Mouse (Mus musculus): ENCODE measurements around the gene Akr1c14. TPM values are rescaled to one million over a fixed set of nuclear protein-coding genes. Genes with fewer than 3 reads are reported as not detected.
"Not testable (repeated sequence)": the region's sequence is repeated elsewhere in the genome, so short reads cannot be mapped to it uniquely, and the experiment has no call there.

The Akr1c14 gene
- polyA plus RNA-seq, 1 experiment from 2014 or later = 0.22 TPM

DNA sequence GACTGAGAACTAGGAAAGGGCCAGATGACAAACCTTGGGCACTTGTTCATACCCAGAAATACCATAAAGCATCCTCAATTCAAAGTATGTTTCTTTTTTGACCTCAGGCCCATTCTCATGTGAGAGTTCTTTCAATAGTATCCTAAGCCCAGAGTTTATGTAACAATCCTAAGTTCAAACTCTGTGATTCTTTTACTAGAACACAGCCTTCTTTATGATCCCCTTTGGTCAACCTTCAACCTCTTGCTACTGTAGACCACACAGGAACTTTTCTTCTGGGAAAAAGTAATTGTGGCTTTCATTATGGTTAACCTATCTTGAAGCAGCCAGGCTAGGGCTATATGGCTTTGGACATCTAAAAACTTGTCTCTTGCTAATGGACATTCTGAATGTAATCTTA, 52.9 kb downstream of the Akr1c14 start:
- no peak for ATAC-seq (ENCODE audit: low FRiP score)
- H3K4me1 ChIP-seq (replicated peaks; ENCODE audit: control insufficient read depth, insufficient read depth, low read length) = no peaks in the 10 kb centered on the region

DNA sequence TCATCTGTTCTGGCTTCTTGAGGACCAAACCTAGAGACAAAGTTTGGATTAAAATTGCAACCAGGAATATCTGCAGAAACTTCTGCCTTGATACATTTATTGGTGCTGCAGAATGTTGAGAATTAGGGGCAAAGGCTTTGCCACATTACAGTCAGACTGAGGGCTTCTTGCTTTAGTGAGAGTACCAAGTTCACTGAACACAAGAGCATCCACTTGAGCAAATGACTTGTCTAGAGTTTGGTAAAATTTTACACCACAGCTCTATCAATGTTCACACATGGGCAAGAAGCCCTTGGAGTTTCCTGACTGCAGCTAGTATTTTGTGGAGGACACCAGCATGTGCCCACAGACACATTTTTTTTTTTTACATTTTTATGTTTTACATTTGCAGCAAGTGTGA, 53.9 kb downstream of the Akr1c14 start:
- Histone ChIP-seq H3K27ac (ENCODE audit: low read depth, low read length) (no peak overlapping the region), H3K4me1 (replicated peaks; ENCODE audit: control insufficient read depth, insufficient read depth, low read length) (no peaks in the 10 kb centered on the region), H3K4me2 (replicated peaks; ENCODE audit: low read depth, low read length) (no peak overlapping the region), H3K9me3 (ENCODE audit: control insufficient read depth, low read length) (no peaks in the 10 kb centered on the region), H3K9ac (ENCODE audit: low read depth, low read length) (no peak overlapping the region), H3K36me3 (ENCODE audit: control insufficient read depth, insufficient read depth, low read length) (no peaks in the 10 kb centered on the region), H3K27me3 (ENCODE audit: control insufficient read depth, insufficient read depth, low read length) (no peaks in the 10 kb centered on the region), H3K4me3 (ENCODE audit: low read depth, low read length) (no peak overlapping the region)
- DNase-seq (ENCODE audit: low spot score) = no peak
- no peak for ATAC-seq (ENCODE audit: low FRiP score)

More for the DNA sequence above, 52.9 kb downstream of the Akr1c14 start:
- no peak overlapping the region for H3K4me2 ChIP-seq (replicated peaks; ENCODE audit: low read depth, low read length)
- no peaks in the 10 kb centered on the region for H3K27me3 ChIP-seq (ENCODE audit: control insufficient read depth, insufficient read depth, low read length)
- DNase-seq (ENCODE audit: low spot score) = no peak
- H3K36me3 ChIP-seq (ENCODE audit: control insufficient read depth, insufficient read depth, low read length) = no peaks in the 10 kb centered on the region
- no peaks in the 10 kb centered on the region for H3K9me3 ChIP-seq (ENCODE audit: control insufficient read depth, low read length)
- no peak overlapping the region for H3K27ac ChIP-seq (ENCODE audit: low read depth, low read length)
- no peak overlapping the region for H3K9ac ChIP-seq (ENCODE audit: low read depth, low read length)
- no peak overlapping the region for H3K4me3 ChIP-seq (ENCODE audit: low read depth, low read length)

DNA sequence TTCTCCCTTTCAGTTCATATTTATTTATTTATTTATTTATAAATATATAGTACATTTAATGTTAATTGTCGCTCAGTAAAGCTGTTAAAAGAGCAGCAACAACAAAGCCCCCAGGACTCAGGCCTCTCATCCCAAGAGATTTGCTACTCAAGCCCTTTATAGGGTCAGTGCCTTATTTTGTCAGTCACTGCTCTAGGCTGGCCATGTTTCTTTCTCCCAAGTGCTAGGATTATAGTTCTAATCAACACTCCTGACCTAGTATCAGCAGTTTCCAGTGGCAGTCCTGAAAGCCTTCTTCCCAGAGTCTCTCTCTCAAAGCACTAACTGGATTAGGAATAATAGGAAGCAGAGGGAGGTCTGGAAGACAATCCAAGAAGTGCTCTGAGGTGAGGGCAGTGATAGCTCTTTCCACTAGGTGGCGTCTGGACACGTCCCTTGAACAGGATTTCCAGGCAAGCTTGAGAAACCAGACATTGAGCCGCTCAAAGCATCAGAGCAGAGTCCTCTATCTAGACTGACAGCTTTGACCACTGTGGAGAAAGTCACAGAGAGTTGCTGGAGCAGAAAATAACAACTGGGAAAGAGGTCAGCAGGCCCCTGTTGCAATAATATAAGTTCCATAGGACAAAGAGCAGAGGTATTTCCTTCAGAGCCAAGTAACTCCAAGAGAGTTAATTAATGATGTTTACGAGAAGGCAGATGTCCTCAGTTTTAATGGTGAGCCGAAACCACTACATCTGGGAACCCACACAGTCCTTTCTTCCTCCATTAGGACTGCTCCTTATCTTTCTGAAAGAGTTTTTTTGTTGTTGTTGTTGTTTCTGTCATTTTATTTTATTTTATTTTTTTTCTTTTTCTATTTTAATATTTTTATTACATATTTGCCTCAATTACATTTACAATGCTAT, 61.7 kb downstream of the Akr1c14 start:
- peak; percentile 93 for ATAC-seq (ENCODE audit: low FRiP score)
- Histone ChIP-seq H3K4me3 (ENCODE audit: low read depth, low read length) (no peak overlapping the region), H3K4me2 (replicated peaks; ENCODE audit: low read depth, low read length) (no peak overlapping the region), H3K9ac (ENCODE audit: low read depth, low read length) (no peak overlapping the region), H3K36me3 (ENCODE audit: control insufficient read depth, insufficient read depth, low read length) (no peaks in the 10 kb centered on the region), H3K9me3 (ENCODE audit: control insufficient read depth, low read length) (no peaks in the 10 kb centered on the region), H3K27me3 (ENCODE audit: control insufficient read depth, insufficient read depth, low read length) (no peaks in the 10 kb centered on the region), H3K4me1 (replicated peaks; ENCODE audit: control insufficient read depth, insufficient read depth, low read length) (no peaks in the 10 kb centered on the region), H3K27ac (ENCODE audit: low read depth, low read length) (no peak overlapping the region)
- DNase-seq (ENCODE audit: low spot score) = peak; percentile 80
- 37% methylated on average over 6 of the region's 6 CpGs for WGBS

DNA sequence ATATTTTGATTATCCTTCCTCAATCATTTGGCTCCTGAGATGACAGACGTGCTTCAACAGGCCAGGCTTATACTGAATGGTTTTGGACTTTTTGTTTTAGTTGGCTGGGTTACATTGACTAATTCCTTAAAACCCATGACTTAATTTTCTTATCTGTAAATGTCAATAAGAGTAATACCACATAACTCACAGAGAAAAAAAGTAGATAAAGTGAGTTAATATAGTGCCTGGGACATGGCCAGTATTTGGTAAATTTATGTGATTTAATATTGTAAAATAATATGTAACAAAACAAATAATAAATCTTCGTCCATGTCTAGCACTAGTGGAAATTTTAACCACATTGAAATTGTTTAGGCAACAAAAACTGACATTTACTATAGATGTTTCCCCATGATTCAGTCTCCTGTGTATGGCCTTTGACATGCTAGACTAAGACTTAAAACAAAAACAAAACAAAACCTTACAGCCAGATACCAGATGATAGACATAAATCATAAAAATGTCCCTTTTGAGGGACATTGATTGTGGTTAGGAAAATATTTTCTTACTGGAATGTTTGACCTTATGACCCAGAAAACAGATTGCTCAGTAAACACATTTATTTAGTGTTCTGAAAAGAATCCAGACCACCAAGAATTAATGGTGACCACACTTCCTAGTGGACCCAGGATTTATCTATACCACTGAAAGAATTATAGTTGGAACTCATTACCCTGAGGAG, 70.5 kb downstream of the Akr1c14 start:
- Histone ChIP-seq H3K27me3 (ENCODE audit: control insufficient read depth, insufficient read depth, low read length) (no peaks in the 10 kb centered on the region), H3K9me3 (ENCODE audit: control insufficient read depth, low read length) (no peaks in the 10 kb centered on the region), H3K4me1 (replicated peaks; ENCODE audit: control insufficient read depth, insufficient read depth, low read length) (no peaks in the 10 kb centered on the region), H3K27ac (ENCODE audit: low read depth, low read length) (no peak overlapping the region), H3K4me3 (ENCODE audit: low read depth, low read length) (no peak overlapping the region), H3K9ac (ENCODE audit: low read depth, low read length) (no peak overlapping the region), H3K4me2 (replicated peaks; ENCODE audit: low read depth, low read length) (no peak overlapping the region), H3K36me3 (ENCODE audit: control insufficient read depth, insufficient read depth, low read length) (no peaks in the 10 kb centered on the region)
- ATAC-seq (ENCODE audit: low FRiP score) (no peak), DNase-seq (ENCODE audit: low spot score) (no peak)
- 79% methylated on average over 2 of the region's 2 CpGs for WGBS

DNA sequence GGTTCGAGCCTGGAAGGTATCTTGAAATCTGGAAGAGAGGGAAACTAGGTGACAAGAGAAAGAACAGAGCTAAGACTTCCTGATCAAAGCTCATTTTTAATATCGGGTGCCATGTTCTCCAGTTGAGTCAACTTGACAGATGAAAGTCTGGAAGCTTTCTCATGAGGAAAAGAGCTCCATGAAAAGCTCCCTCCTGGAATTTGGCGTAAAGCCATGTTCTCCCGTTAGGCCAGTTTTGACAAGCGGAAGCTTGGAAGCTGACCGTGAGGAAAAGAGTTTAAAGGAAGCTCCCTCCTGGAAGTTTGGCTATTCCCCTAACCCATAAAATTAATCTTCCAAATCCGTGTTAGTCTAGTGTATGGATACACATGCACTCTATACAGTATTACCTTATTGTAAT, 74.3 kb downstream of the Akr1c14 start:
- no peaks in the 10 kb centered on the region for H3K4me1 ChIP-seq (replicated peaks; ENCODE audit: control insufficient read depth, insufficient read depth, low read length)
- no peaks in the 10 kb centered on the region for H3K36me3 ChIP-seq (ENCODE audit: control insufficient read depth, insufficient read depth, low read length)
- H3K4me3 ChIP-seq (ENCODE audit: low read depth, low read length) = no peak overlapping the region
- DNase-seq (ENCODE audit: low spot score) (no peak), ATAC-seq (ENCODE audit: low FRiP score) (no peak)
- no peaks in the 10 kb centered on the region for H3K27me3 ChIP-seq (ENCODE audit: control insufficient read depth, insufficient read depth, low read length)
- H3K27ac ChIP-seq (ENCODE audit: low read depth, low read length) = no peak overlapping the region
- WGBS = 94% methylated on average over 7 of the region's 7 CpGs
- no peak overlapping the region for H3K9ac ChIP-seq (ENCODE audit: low read depth, low read length)
- H3K4me2 ChIP-seq (replicated peaks; ENCODE audit: low read depth, low read length) = no peak overlapping the region
- no peaks in the 10 kb centered on the region for H3K9me3 ChIP-seq (ENCODE audit: control insufficient read depth, low read length)

DNA sequence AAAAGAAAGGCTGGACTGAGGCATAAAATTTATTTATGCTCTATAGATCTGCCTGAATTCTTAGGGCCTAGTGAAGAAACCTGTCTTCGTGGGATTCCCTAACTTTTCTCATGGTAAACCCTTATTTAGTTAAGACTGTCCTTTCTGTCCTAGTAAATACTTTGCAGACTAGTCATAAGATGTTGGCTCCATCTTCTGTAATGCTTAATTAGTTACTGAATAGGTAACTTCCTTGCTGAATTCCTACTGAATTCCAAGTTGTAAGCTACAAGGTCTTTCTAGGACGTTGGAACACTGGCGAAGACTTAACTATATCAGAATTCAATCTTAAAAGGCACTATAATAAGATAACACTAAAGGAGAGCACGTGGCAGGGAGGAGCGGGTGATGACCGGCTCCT, 75.7 kb downstream of the Akr1c14 start:
- not testable (repeated sequence) for H3K27me3 ChIP-seq (ENCODE audit: control insufficient read depth, insufficient read depth, low read length); H3K4me2 ChIP-seq (replicated peaks; ENCODE audit: low read depth, low read length); ATAC-seq (ENCODE audit: low FRiP score); DNase-seq (ENCODE audit: low spot score); H3K9ac ChIP-seq (ENCODE audit: low read depth, low read length); H3K27ac ChIP-seq (ENCODE audit: low read depth, low read length); H3K4me3 ChIP-seq (ENCODE audit: low read depth, low read length); H3K9me3 ChIP-seq (ENCODE audit: control insufficient read depth, low read length); H3K4me1 ChIP-seq (replicated peaks; ENCODE audit: control insufficient read depth, insufficient read depth, low read length); H3K36me3 ChIP-seq (ENCODE audit: control insufficient read depth, insufficient read depth, low read length)
- WGBS = 91% methylated on average over 6 of the region's 6 CpGs

DNA sequence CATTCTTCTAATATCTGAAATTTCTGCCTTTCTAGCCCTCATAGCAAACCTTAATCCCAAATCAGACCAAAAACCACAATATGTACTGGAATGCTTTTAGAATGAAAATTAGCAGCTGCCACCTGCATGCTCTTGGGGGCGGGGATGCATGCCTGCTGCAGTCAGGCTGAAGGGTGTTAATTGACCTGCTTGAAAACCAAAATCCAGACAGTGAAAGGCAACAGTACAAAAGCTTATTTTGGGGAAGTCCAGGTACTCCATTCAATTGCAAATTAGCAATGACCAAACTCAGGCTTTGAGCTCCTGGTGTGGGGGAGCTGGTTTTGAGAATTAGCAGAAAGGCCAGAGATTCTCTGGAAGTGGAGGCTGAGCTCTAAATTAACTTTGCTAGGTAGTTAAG, 77.0 kb downstream of the Akr1c14 start:
- not testable (repeated sequence) for H3K27me3 ChIP-seq (ENCODE audit: control insufficient read depth, insufficient read depth, low read length); H3K27ac ChIP-seq (ENCODE audit: low read depth, low read length); H3K9ac ChIP-seq (ENCODE audit: low read depth, low read length); H3K4me2 ChIP-seq (replicated peaks; ENCODE audit: low read depth, low read length); ATAC-seq (ENCODE audit: low FRiP score); H3K36me3 ChIP-seq (ENCODE audit: control insufficient read depth, insufficient read depth, low read length); DNase-seq (ENCODE audit: low spot score); H3K4me1 ChIP-seq (replicated peaks; ENCODE audit: control insufficient read depth, insufficient read depth, low read length); H3K9me3 ChIP-seq (ENCODE audit: control insufficient read depth, low read length); H3K4me3 ChIP-seq (ENCODE audit: low read depth, low read length)
- WGBS = 69% methylated on average over 1 of the region's 1 CpGs

DNA sequence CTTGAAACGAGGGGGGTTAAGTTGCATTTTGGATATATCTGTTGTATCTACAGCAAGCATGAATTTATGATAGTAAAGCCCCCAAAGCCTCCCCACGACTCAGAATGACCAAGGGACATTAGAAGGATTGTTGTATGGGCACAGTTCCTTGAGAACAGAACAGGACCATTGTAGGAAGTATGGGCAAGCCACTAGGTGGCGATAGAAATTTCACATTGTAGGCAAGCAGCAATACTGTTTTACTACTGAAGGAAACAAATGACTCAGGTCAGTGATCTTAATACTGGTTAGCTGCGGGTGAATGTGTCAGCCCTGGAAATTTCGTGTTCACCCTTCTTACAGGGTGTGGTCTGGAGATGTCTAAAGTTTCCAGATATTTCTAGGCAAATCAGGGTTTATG, 80.3 kb downstream of the Akr1c14 start:
- WGBS = 36% methylated on average over 5 of the region's 5 CpGs
- H3K27ac ChIP-seq (ENCODE audit: low read depth, low read length) = no peak overlapping the region
- H3K27me3 ChIP-seq (ENCODE audit: control insufficient read depth, insufficient read depth, low read length) = no peaks in the 10 kb centered on the region
- no peaks in the 10 kb centered on the region for H3K36me3 ChIP-seq (ENCODE audit: control insufficient read depth, insufficient read depth, low read length)
- H3K4me3 ChIP-seq (ENCODE audit: low read depth, low read length) = no peak overlapping the region
- H3K4me2 ChIP-seq (replicated peaks; ENCODE audit: low read depth, low read length) = no peak overlapping the region
- H3K9ac ChIP-seq (ENCODE audit: low read depth, low read length) = no peak overlapping the region
- H3K9me3 ChIP-seq (ENCODE audit: control insufficient read depth, low read length) = no peaks in the 10 kb centered on the region
- peak; percentile 54; the same call in 1 of the 2 replicates for ATAC-seq (ENCODE audit: low FRiP score)
- no peaks in the 10 kb centered on the region for H3K4me1 ChIP-seq (replicated peaks; ENCODE audit: control insufficient read depth, insufficient read depth, low read length)
- peak; percentile 35 for DNase-seq (ENCODE audit: low spot score)

DNA sequence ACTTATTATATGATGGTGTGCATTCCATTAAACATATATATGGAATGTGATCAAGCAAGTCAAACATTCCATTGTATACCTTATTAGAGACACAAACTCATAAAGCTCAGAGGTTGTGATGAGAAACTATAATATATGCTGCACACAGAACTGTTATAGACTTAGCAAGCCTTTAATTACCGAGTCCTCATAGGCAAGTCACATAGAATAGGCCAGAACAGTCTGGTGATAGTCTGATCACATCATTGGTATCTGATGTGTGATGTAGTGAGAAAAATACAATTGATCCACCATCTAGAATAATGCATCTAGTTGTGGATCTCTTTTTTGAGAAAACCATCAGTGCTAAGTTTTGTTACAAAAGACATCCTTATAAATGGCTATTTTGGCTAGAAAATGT, 82.5 kb downstream of the Akr1c14 start:
- H3K4me2 ChIP-seq (replicated peaks; ENCODE audit: low read depth, low read length) = no peak overlapping the region
- no peak overlapping the region for H3K27ac ChIP-seq (ENCODE audit: low read depth, low read length)
- H3K36me3 ChIP-seq (ENCODE audit: control insufficient read depth, insufficient read depth, low read length) = no peaks in the 10 kb centered on the region
- no peaks in the 10 kb centered on the region for H3K4me1 ChIP-seq (replicated peaks; ENCODE audit: control insufficient read depth, insufficient read depth, low read length)
- no peak for ATAC-seq (ENCODE audit: low FRiP score)
- no peak overlapping the region for H3K4me3 ChIP-seq (ENCODE audit: low read depth, low read length)
- DNase-seq (ENCODE audit: low spot score) = no peak
- no peaks in the 10 kb centered on the region for H3K27me3 ChIP-seq (ENCODE audit: control insufficient read depth, insufficient read depth, low read length)
- H3K9me3 ChIP-seq (ENCODE audit: control insufficient read depth, low read length) = no peaks in the 10 kb centered on the region
- 79% methylated on average over 1 of the region's 1 CpGs for WGBS
- H3K9ac ChIP-seq (ENCODE audit: low read depth, low read length) = no peak overlapping the region
